Mouse (Mus musculus) embryonic fibroblast, embryonic 13.5 days (primary cell): ENCODE measurements around the gene Abi3bp. TPM values are rescaled to one million over a fixed set of nuclear protein-coding genes. Genes with fewer than 3 reads are reported as not detected.

ENCODE experiments used
- H3K27ac ChIP-seq: 2 replicates; pipeline ENCODE4 v1.5.1; 2012; ENCODE audit warnings: low read length, control low read depth, inconsistent platforms; ENCODE audit not compliant: insufficient read depth
- H3K4me1 ChIP-seq: 2 replicates; pipeline ENCODE4 v1.6.1; 2011; ENCODE audit warnings: low read length; ENCODE audit not compliant: control insufficient read depth, insufficient read depth
- H3K4me3 ChIP-seq: 2 replicates; pipeline ENCODE4 v1.5.1; 2011; ENCODE audit warnings: mild to moderate bottlenecking, control low read depth, low read length; ENCODE audit not compliant: insufficient read depth
- CTCF ChIP-seq: IDR thresholded peaks from 2 replicates; pipeline ENCODE4 v1.5.1; 2011; ENCODE audit warnings: mild to moderate bottlenecking, control low read depth, low read length, moderate library complexity, borderline replicate concordance; ENCODE audit not compliant: insufficient read depth
- POLR2A ChIP-seq: IDR thresholded peaks from 2 replicates; pipeline ENCODE4 v1.6.1; 2011; ENCODE audit warnings: low read depth, mild to moderate bottlenecking, control low read depth, low read length, moderate library complexity
- polyA plus RNA-seq: library from polyadenylated mRNA; stranded (reverse); fragments of >200 nt; gene quantifications from 2 replicates; pipeline ENCODE4 v1.2.4, GENCODE M21; 2011; ENCODE audit warnings: low read depth; ENCODE audit not compliant: missing spikeins, insufficient read length

Gene Abi3bp
- polyA plus RNA-seq, 1 experiment, result 50.2 TPM

DNA sequence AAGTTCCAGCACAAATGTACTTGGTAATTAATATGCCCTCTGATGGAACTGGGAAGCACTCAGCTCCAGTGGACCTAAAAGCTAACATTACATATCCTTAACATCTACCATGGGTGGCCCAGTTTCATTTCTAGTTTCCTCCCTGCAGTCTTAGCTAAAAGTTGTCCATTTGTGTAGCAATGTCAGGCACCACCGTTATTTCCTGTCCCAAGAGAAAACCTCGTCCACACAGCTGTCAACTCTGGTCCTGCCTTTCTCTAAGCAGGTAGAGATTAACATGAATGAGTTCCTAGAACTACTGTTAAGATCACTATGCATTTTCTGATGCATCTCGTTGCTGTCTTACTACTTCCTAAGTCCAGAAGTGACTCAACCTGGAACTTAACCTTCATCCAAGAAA lies 237.9 kb downstream of the Abi3bp start:
- no peak overlapping the region for H3K27ac ChIP-seq
- TF ChIP-seq CTCF (no peak), POLR2A (no peak)
- H3K4me1 ChIP-seq, result no peaks in the 10 kb centered on the region
- H3K4me3 ChIP-seq, result peak overlapping the region; percentile 95

DNA sequence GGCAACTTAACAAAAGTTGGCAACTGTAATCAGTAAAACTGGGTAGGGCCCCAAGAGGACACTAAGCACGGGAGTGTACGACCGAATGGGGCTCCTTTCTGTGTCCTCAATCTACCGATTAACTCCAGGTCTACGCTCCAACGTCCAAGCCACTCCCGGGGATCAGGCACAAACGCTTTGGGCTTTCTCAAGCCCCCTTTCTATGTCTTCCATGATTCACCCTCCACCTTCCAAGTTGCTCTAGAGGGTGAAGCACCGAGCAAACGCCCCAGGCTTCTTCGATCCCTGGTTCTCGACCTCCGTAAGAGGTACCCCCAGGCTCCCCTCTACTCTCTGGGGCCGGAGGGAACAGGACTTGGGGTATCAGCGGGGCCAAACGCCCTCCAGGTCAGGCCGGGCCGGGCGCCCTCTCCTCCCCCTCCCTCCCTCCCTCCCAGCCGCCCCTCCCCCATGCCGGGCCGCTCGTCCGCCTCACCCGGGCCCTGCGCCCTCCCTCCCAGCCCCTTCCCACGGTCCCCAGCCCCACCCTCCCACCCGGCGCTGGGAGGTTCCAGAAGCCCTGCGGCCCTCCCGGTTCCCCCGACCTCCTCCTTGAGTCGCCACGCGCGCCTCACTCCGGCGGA lies 239.0 kb downstream of the Abi3bp start:
- TF ChIP-seq POLR2A, result no peak
- TF ChIP-seq CTCF, result no peak
- peak overlapping the region; percentile 95 for H3K4me3 ChIP-seq
- no peaks in the 10 kb centered on the region for H3K4me1 ChIP-seq
- H3K27ac ChIP-seq, result peak overlapping the region; percentile 87

DNA sequence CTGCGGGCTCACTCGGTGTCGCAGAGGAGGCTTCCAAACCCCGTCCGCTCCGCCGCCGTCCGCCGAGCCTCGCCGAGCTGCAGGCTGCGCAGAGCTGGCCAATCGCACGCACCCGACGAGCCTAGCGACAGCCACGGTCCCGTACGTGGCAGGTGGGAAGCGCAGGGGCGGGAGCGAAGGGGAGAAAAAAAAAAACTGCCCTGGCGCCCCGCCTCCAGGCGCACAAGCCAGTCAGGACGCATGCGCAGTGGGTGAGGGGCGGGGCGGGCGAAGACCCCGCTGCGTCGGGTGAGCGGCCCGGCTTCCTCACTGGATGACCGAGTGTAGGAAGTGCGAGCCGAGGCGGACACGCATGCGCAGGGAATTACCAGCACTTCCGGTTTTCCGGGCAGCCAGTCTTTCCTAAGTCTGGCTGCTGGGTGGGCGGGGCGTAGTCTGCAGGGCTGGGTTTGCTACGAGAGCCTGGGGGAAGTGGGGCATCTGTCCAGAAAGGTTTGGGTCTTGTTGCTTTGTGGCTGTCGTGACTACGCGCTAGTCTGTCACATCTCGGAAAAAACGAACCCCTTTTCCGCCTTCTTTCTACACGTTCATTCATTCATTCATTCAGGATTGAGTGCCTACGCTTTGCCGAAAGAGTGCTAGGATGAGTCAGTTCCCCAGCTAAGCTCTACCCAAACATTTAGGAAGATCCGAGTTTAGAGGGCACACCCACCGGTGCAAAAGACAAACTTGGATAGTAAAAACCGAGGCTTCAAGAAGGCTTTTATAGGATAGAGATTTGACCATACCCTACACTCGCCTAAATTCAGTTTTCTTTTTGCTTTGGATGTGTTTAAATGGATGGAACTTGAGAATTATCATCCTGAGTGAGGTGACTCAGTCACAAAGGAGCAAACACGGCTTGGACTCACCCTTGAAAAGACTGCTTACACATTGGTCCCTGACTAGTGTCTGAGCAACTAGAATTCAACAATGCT lies 239.8 kb downstream of the Abi3bp start, which contains the start of gene Tfg:
Tfg (minus strand) TSS at position 227 of the 977 bp plus-strand sequence.
- Histone ChIP-seq H3K27ac (peak within 1 kb of the TSS; percentile 87), H3K4me3 (peak within 1 kb of the TSS; percentile 95), H3K4me1 (no peaks in the 10 kb centered on the region)
- TF ChIP-seq CTCF (no peak), POLR2A (peak; percentile 93)

DNA sequence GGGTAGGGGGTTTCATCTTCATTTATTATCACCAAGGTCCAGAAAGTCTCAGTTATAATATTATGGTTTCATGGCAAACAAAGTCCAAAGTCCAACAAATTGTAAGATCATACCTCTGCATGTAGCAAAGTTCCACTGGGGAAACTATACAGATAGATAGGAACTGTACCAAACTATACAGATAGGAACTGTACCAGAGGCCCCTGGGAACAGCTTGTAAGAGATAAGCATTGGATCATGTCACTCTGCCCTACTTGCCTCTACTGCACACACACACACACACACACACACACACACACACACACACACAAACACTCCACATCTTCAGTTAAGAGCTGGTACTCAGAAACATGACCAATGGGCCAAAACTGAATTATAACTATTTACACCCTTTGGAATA lies 241.4 kb downstream of the Abi3bp start:
- H3K4me1 ChIP-seq, result no peaks in the 10 kb centered on the region

DNA sequence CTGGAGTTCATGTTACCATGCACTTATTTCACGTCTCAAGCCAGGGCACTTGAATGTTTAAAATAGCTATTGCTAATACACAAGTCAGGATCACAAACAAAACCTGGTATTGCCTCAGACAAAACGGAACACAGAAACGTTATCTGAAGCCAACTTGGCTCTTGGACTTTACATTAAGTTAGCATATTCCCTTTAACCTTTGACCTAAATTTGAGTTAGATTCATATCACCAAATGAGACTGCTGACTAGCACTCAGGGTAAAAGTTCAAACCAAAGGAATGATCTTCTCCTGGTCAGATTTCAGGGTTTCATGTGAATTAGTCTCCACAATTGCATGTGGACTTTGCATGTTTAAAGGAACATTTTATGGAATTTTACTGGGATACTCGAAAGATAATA lies 244.7 kb downstream of the Abi3bp start:
- no peaks in the 10 kb centered on the region for H3K4me1 ChIP-seq
- H3K4me3 ChIP-seq, result no peak overlapping the region
- no peak overlapping the region for H3K27ac ChIP-seq
- TF ChIP-seq CTCF (no peak), POLR2A (no peak)

More for the DNA sequence above, 241.4 kb downstream of the Abi3bp start:
- H3K27ac ChIP-seq, result no peak overlapping the region
- no peak for TF ChIP-seq CTCF
- no peak for TF ChIP-seq POLR2A
- no peak overlapping the region for H3K4me3 ChIP-seq

DNA sequence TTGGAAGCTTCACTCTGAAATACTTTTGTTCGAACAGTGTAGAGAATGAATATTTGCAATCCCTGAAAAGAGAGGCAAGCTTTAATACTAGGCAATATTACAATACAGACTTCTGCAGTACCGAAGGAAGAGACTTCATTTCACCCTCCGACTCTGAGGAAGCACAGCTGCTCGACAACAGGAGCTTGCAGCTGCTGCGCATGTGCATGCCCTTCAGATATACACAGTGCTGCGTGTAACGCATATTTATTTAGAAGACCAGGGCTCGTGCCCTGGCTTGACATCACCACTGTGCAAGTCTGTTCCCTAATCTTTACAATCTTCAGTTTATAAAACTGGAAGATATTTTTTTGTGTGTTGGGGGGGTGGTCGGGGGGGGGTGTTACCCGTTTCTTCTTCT lies 247.2 kb downstream of the Abi3bp start:
- TF ChIP-seq POLR2A, result no peak
- TF ChIP-seq CTCF, result no peak
- H3K27ac ChIP-seq, result no peak overlapping the region
- H3K4me1 ChIP-seq, result no peaks in the 10 kb centered on the region

DNA sequence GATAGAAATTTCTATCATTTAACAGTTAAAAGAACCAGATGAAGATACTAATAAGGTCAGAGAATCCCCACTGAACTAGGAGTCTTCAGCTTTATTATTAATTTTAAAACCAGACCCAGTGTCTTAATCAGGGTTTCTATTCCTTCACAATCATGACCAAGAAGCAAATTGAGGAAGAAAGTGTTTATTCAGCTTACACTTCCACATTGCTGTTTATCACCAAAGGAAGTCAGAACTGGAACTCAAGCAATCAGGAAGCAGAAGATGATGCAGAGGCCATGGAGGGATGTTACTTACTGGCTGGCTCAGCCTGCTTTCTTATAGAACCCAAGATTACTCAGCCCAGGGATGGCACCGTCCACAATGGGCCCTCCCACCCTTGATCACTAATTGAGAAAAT lies 251.4 kb downstream of the Abi3bp start:
- H3K4me1 ChIP-seq, result no peaks in the 10 kb centered on the region
- TF ChIP-seq POLR2A, result no peak
- TF ChIP-seq CTCF, result no peak
- no peak overlapping the region for H3K27ac ChIP-seq
- no peak overlapping the region for H3K4me3 ChIP-seq

More for the DNA sequence above, 247.2 kb downstream of the Abi3bp start:
- no peak overlapping the region for H3K4me3 ChIP-seq

Other genes starting within 250 kb of the Abi3bp start
- gene Tfg, start 239.6 kb downstream of the Abi3bp start, polyA plus RNA-seq, result 217 and 253 TPM in 2 replicates